Mouse (Mus musculus) MEL (cell line): ENCODE measurements around the gene Fcrla. TPM values are rescaled to one million over a fixed set of nuclear protein-coding genes. Genes with fewer than 3 reads are reported as not detected.

ENCODE experiments used
- DNase-seq: peaks from one replicate; pipeline ENCODE4 v3.0.0; 2011; ENCODE audit warnings: low read depth, low spot score
- H3K27ac ChIP-seq: 2 replicates; pipeline ENCODE4 v1.5.1; 2012; ENCODE audit warnings: low read depth, mild to moderate bottlenecking, control low read depth, low read length, moderate library complexity; ENCODE audit not compliant: control insufficient read depth
- H3K27me3 ChIP-seq, 2 experiments: fragments of 150-350 bp in 1 of 2; sonication (generic) in 1 of 2; 2 replicates each; pipeline ENCODE4 v1.6.1; 2012; ENCODE audit warnings: low read length in 2 of 2, mild to moderate bottlenecking in 2 of 2, improper control_type of control experiment in 1 of 2, moderate library complexity in 1 of 2; ENCODE audit not compliant: insufficient read depth in 2 of 2, control insufficient read depth in 1 of 2
- H3K36me3 ChIP-seq, 2 experiments: 2 replicates each; pipeline ENCODE4 v1.6.1; 2012 to 2014; ENCODE audit warnings: low read length in 2 of 2, improper control_type of control experiment in 1 of 2, inconsistent platforms in 1 of 2, mild to moderate bottlenecking in 1 of 2; ENCODE audit not compliant: insufficient read depth in 2 of 2, control insufficient read depth in 1 of 2
- H3K4me1 ChIP-seq, 2 experiments: fragments of 150-350 bp in 1 of 2; sonication (generic) in 1 of 2; 2 replicates each; pipeline ENCODE4 v1.6.1; 2012; ENCODE audit warnings: low read length in 2 of 2, improper control_type of control experiment in 1 of 2, mild to moderate bottlenecking in 1 of 2; ENCODE audit not compliant: insufficient read depth in 2 of 2, control insufficient read depth in 1 of 2
- H3K4me3 ChIP-seq, 2 experiments: fragments of 150-350 bp in 1 of 2; sonication (generic) in 1 of 2; 2 replicates each; pipeline ENCODE4 v1.5.1; 2012; ENCODE audit warnings: low read depth in 2 of 2, low read length in 2 of 2, mild to moderate bottlenecking in 2 of 2, moderate library complexity in 2 of 2, control low read depth in 1 of 2, improper control_type of control experiment in 1 of 2; ENCODE audit not compliant: control insufficient read depth in 1 of 2, insufficient read depth in 1 of 2
- H3K79me2 ChIP-seq: 2 replicates; pipeline ENCODE4 v1.6.1; 2012; ENCODE audit warnings: mild to moderate bottlenecking, low read length, moderate library complexity; ENCODE audit not compliant: control insufficient read depth, poor library complexity, insufficient read depth
- H3K9ac ChIP-seq: 2 replicates; pipeline ENCODE4 v1.6.1; 2012; ENCODE audit warnings: low read depth, mild to moderate bottlenecking, control low read depth, low read length, moderate library complexity; ENCODE audit not compliant: control insufficient read depth, poor library complexity, severe bottlenecking
- H3K9me3 ChIP-seq: fragments of 150-350 bp; sonication (generic); replicated peaks from 2 replicates; pipeline ENCODE4 v1.6.1; 2012; ENCODE audit warnings: mild to moderate bottlenecking, low read length, improper control_type of control experiment, moderate library complexity; ENCODE audit not compliant: insufficient read depth
- BHLHE40 ChIP-seq: IDR thresholded peaks from 2 replicates; pipeline ENCODE4 v1.6.1; 2012; ENCODE audit warnings: low read depth, mild to moderate bottlenecking, inconsistent platforms, low read length, improper control_type of control experiment, borderline replicate concordance
- CHD2 ChIP-seq: IDR thresholded peaks from 2 replicates; pipeline ENCODE4 v1.6.1; 2011; ENCODE audit warnings: low read length, improper control_type of control experiment
- ELF1 ChIP-seq: IDR thresholded peaks from 2 replicates; pipeline ENCODE4 v1.6.1; 2014; ENCODE audit warnings: low read depth, mild to moderate bottlenecking, inconsistent platforms, low read length, improper control_type of control experiment, moderate library complexity
- EP300 ChIP-seq, 2 experiments: IDR thresholded peaks; 2 replicates each; pipeline ENCODE4 v1.6.1; 2011; ENCODE audit warnings: improper control_type of control experiment in 2 of 2, low read length in 2 of 2, low read depth in 1 of 2, mild to moderate bottlenecking in 1 of 2
- ETS1 ChIP-seq: IDR thresholded peaks from 2 replicates; pipeline ENCODE4 v1.6.1; 2012; ENCODE audit warnings: low read depth, mild to moderate bottlenecking, inconsistent platforms, low read length, improper control_type of control experiment, moderate library complexity
- KAT2A ChIP-seq: conservative IDR thresholded peaks from 2 replicates; pipeline ENCODE4 v1.6.1; 2012; ENCODE audit warnings: low read depth, low read length, improper control_type of control experiment, inconsistent platforms
- MAFK ChIP-seq: IDR thresholded peaks from 2 replicates; pipeline ENCODE4 v1.6.1; 2011; ENCODE audit warnings: low read depth, mild to moderate bottlenecking, low read length, improper control_type of control experiment, borderline replicate concordance
- MYB ChIP-seq: IDR thresholded peaks from 2 replicates; pipeline ENCODE4 v1.6.1; 2011; ENCODE audit warnings: mild to moderate bottlenecking, low read depth, low read length, improper control_type of control experiment
- MYC ChIP-seq: IDR thresholded peaks from 2 replicates; pipeline ENCODE4 v1.6.1; 2011; ENCODE audit warnings: low read depth, mild to moderate bottlenecking, low read length, improper control_type of control experiment, moderate library complexity
- NRF1 ChIP-seq: IDR thresholded peaks from 2 replicates; pipeline ENCODE4 v1.6.1; 2014; ENCODE audit warnings: low read depth, mild to moderate bottlenecking, inconsistent platforms, low read length, improper control_type of control experiment, moderate library complexity; ENCODE audit not compliant: poor library complexity, insufficient read depth, severe bottlenecking
- POLR2AphosphoS2 ChIP-seq: IDR thresholded peaks from 2 replicates; pipeline ENCODE4 v1.6.1; 2011; ENCODE audit warnings: low read length, improper control_type of control experiment
- RAD21 ChIP-seq: IDR thresholded peaks from 2 replicates; pipeline ENCODE4 v1.6.1; 2011; ENCODE audit warnings: mild to moderate bottlenecking, low read depth, low read length, improper control_type of control experiment
- RCOR1 ChIP-seq: IDR thresholded peaks from 2 replicates; pipeline ENCODE4 v1.6.1; 2012; ENCODE audit warnings: low read depth, mild to moderate bottlenecking, inconsistent platforms, low read length, improper control_type of control experiment
- SIN3A ChIP-seq: IDR thresholded peaks from 2 replicates; pipeline ENCODE4 v1.6.1; 2012; ENCODE audit warnings: low read length, improper control_type of control experiment, inconsistent platforms
- TBP ChIP-seq: IDR thresholded peaks from 2 replicates; pipeline ENCODE4 v1.8.0; 2011; ENCODE audit warnings: low read depth, low read length, improper control_type of control experiment
- USF1 ChIP-seq: IDR thresholded peaks from 2 replicates; pipeline ENCODE4 v1.6.1; 2014; ENCODE audit warnings: low read depth, mild to moderate bottlenecking, inconsistent platforms, low read length, improper control_type of control experiment, moderate library complexity
- USF2 ChIP-seq, 2 experiments: IDR thresholded peaks; 2 replicates each; pipeline ENCODE4 v1.6.1; 2011 to 2012; ENCODE audit warnings: improper control_type of control experiment in 2 of 2, low read length in 2 of 2, borderline replicate concordance in 1 of 2, inconsistent platforms in 1 of 2, low read depth in 1 of 2, mild to moderate bottlenecking in 1 of 2; ENCODE audit not compliant: insufficient read depth in 1 of 2
- ZC3H11A ChIP-seq: IDR thresholded peaks from 2 replicates; pipeline ENCODE4 v1.6.1; 2012; ENCODE audit warnings: low read depth, mild to moderate bottlenecking, inconsistent platforms, low read length, improper control_type of control experiment
- polyA plus RNA-seq, 2 experiments: library from polyadenylated mRNA; stranded (reverse) in 1 of 2; unstranded in 1 of 2; fragments of >175 nt in 1 of 2; fragments of >200 nt in 1 of 2; gene quantifications; 2 replicates each; pipeline versions ENCODE4 v1.2.1 to v1.2.4; 2012; ENCODE audit warnings: low replicate concordance in 2 of 2, low read depth in 1 of 2; ENCODE audit not compliant: insufficient read length in 2 of 2, insufficient read depth in 1 of 2, missing spikeins in 1 of 2
- total RNA-seq: library from RNA; depleted of rRNA; stranded (reverse); fragments of 300-350 nt; gene quantifications from 2 replicates; pipeline ENCODE4 v1.2.3, GENCODE M21; 2012

The Fcrla gene
- total and polyA plus RNA-seq, 3 experiments, result 0.12 to 0.18 TPM; not detected in 1

GRCm38 (mm10) chr1:170929245-170929644 is 1.9 kb upstream of the Fcrla start:
- H3K27me3 ChIP-seq, result no peaks in the 10 kb centered on the region
- no peak for DNase-seq
- no peaks in the 10 kb centered on the region for H3K9me3 ChIP-seq
- no peak overlapping the region for H3K27ac ChIP-seq
- H3K36me3 ChIP-seq, result peaks cover 0 to 13% of the 10 kb centered on the region in 2 experiments; a peak in 2 of 4 replicates
- no peak overlapping the region for H3K4me3 ChIP-seq
- H3K9ac ChIP-seq, result no peak overlapping the region
- H3K79me2 ChIP-seq, result no peaks in the 10 kb centered on the region
- H3K4me1 ChIP-seq, result peaks cover 12 to 14% of the 10 kb centered on the region in 2 experiments
- no peak for TF ChIP-seq EP300 (IDR thresholded peaks at IDR 0.05; ENCODE audit: low read depth in 1 of 2, low read length in 2 of 2)
- TF ChIP-seq CHD2, result no peak
- TF ChIP-seq MYB, result no peak
- TF ChIP-seq TBP, result no peak
- no peak for TF ChIP-seq POLR2AphosphoS2
- no peak for TF ChIP-seq MYC
- no peak for TF ChIP-seq KAT2A
- TF ChIP-seq NRF1, result no peak
- no peak for TF ChIP-seq ETS1
- no peak for TF ChIP-seq SIN3A

- Histone ChIP-seq H3K79me2 (no peaks in the 10 kb centered on the region), H3K4me3 (no peak overlapping the region), H3K4me1 (peaks cover 5 to 13% of the 10 kb centered on the region in 2 experiments), H3K36me3 (peaks cover 0 to 10% of the 10 kb centered on the region in 2 experiments; a peak in 2 of 4 replicates), H3K9me3 (no peaks in the 10 kb centered on the region), H3K9ac (no peak overlapping the region), H3K27me3 (no peaks in the 10 kb centered on the region)
- DNase-seq, result no peak
- no peak for TF ChIP-seq ELF1
- no peak for TF ChIP-seq RAD21
- no peak for TF ChIP-seq NRF1
- no peak for TF ChIP-seq POLR2AphosphoS2
- no peak for TF ChIP-seq EP300 (IDR thresholded peaks at IDR 0.05; ENCODE audit: low read depth in 1 of 2, low read length in 2 of 2)
- no peak for TF ChIP-seq SIN3A
- TF ChIP-seq USF2 (IDR thresholded peaks at IDR 0.05; ENCODE audit: borderline replicate concordance in 1 of 2, insufficient read depth in 1 of 2, low read depth in 1 of 2, low read length in 2 of 2), result no peak
- no peak for TF ChIP-seq USF1
- TF ChIP-seq MAFK, result no peak
- no peak for TF ChIP-seq BHLHE40
- no peak for TF ChIP-seq RCOR1
- no peak for TF ChIP-seq ZC3H11A
- TF ChIP-seq, all 39 proteins: peak for 0
- no peak overlapping the region for H3K27ac ChIP-seq
Observed at GRCm38 (mm10) chr1:170928467-170928866, 1.1 kb upstream of the Fcrla start.
